In the genomic region with DNA sequence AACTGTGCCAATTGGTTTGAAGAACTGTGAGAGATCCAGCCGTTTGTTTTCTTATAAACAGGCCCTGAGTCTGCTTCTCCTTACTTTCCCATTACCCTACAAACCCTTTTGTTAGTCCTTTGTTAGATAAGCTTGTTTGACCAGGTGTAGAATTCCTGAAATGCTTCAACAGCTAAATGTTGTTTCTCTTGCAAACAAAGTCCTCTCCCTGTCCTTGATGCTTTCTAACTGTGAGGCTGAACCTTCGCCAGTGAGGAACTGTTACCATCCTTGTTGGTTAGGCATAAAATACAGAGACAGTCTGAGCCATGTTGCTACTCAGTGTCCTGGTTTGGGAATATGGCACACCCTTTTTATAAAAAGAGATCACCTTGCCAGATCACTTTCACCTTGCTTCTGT, we compare ENCODE assay signal across 22 mouse cellular contexts.
"Had no signal": no experiment of that assay in that cellular context is flagged by ENCODE, and none has a peak within 500 bp of the region (broad histone marks: within the 10 kb centered on the region; RNA-seq: fewer than 3 reads in every experiment).

No protein-coding gene starts in this region.

- ATAC-seq: liver, embryonic 12.5 days; midbrain, embryonic 13.5 days; midbrain, embryonic 16.5 days had no signal

- H3K4me3 ChIP-seq: kidney, embryonic 15.5 days; limb, embryonic 10.5 days; limb, embryonic 13.5 days; liver, embryonic 12.5 days; liver, embryonic 15.5 days; megakaryocyte, embryonic 14.5 days; midbrain, embryonic 10.5 days; midbrain, embryonic 13.5 days; myocyte; neural tube, embryonic 13.5 days; stomach, embryonic 15.5 days had no signal

- H3K27ac ChIP-seq: kidney, embryonic 15.5 days; limb, embryonic 10.5 days; limb, embryonic 13.5 days; liver, embryonic 12.5 days; liver, embryonic 15.5 days; midbrain, embryonic 10.5 days; midbrain, embryonic 13.5 days; neural tube, embryonic 13.5 days; stomach, embryonic 15.5 days had no signal

- H3K4me2 ChIP-seq: kidney, embryonic 15.5 days; limb, embryonic 13.5 days; liver, embryonic 12.5 days; liver, embryonic 15.5 days; midbrain, embryonic 13.5 days; neural tube, embryonic 13.5 days; stomach, embryonic 15.5 days had no signal

- H3K27me3 ChIP-seq: kidney, embryonic 15.5 days; limb, embryonic 13.5 days; liver, embryonic 12.5 days; liver, embryonic 15.5 days; midbrain, embryonic 13.5 days; neural tube, embryonic 13.5 days; stomach, embryonic 15.5 days had no signal

- DNase-seq: kidney, adult 11 months; kidney, adult 8-10 months; kidney, postnatal 14 days; kidney, postnatal 4 days; liver; lung, adult 18-20 months; retina, postnatal 1 day; right cerebral cortex, postnatal 25 days; spleen, adult 18-20 months; thymus, postnatal 25 days had no signal

- H3K36me3 ChIP-seq: kidney, embryonic 15.5 days; limb, embryonic 10.5 days; limb, embryonic 13.5 days; liver, embryonic 12.5 days; liver, embryonic 15.5 days; midbrain, embryonic 10.5 days; midbrain, embryonic 13.5 days; neural tube, embryonic 13.5 days; stomach, embryonic 15.5 days had no signal

- H3K9ac ChIP-seq: kidney, embryonic 15.5 days; limb, embryonic 13.5 days; liver, embryonic 12.5 days; liver, embryonic 15.5 days; midbrain, embryonic 13.5 days; neural tube, embryonic 13.5 days; stomach, embryonic 15.5 days had no signal

- H3K9me3 ChIP-seq: kidney, embryonic 15.5 days; limb, embryonic 10.5 days; limb, embryonic 13.5 days; liver, embryonic 12.5 days; liver, embryonic 15.5 days; megakaryocyte, embryonic 14.5 days; midbrain, embryonic 10.5 days; midbrain, embryonic 13.5 days; neural tube, embryonic 13.5 days; stomach, embryonic 15.5 days had no signal

- H3K4me1 ChIP-seq: kidney, embryonic 15.5 days; limb, embryonic 10.5 days; limb, embryonic 13.5 days; liver, embryonic 15.5 days; megakaryocyte, embryonic 14.5 days; midbrain, embryonic 10.5 days; midbrain, embryonic 13.5 days; neural tube, embryonic 13.5 days; stomach, embryonic 15.5 days had no signal
